Mouse (Mus musculus): ENCODE measurements at regions not wholly inside any gene's neighbourhood (a gene's known extent, or its start where the extent isn't known, plus 50 kb on each side); places are given as distances from the start of the nearest gene placed in this dataset.

- TF ChIP-seq USF1 (IDR thresholded peaks at IDR 0.05; ENCODE audit: low read depth), result no peak
- no peak for TF ChIP-seq CTCF (IDR thresholded peaks at IDR 0.05; ENCODE audit: control insufficient read depth, insufficient read depth, insufficient read length)
- no peak for TF ChIP-seq MAX (IDR thresholded peaks at IDR 0.05)
- TF ChIP-seq MYOG (IDR thresholded peaks at IDR 0.05; ENCODE audit: control insufficient read depth, extremely low read depth, insufficient read length), result no peak
- no peak for TF ChIP-seq CEBPB (IDR thresholded peaks at IDR 0.05; ENCODE audit: low read depth)
Observed at GRCm38 (mm10) chr3:20820047-20820446, 453.1 kb upstream of the Agtr1b start.

Data from C2C12 (cell line).